Mouse (Mus musculus) hindbrain, postnatal 0 days (tissue): ENCODE measurements at regions not wholly inside any gene's neighbourhood (a gene's known extent, or its start where the extent isn't known, plus 50 kb on each side); places are given as distances from the start of the nearest gene placed in this dataset.

ENCODE experiments used
- ATAC-seq: fragments of 200-750 bp; cut with Nextera tagmentation; 2 replicates; pipeline ENCODE4 v1.8.0; 2017; ENCODE audit warnings: mild to moderate bottlenecking, moderate TSS enrichment, moderate library complexity
- DNase-seq: peaks from one replicate; pipeline ENCODE4 v3.0.0-alpha.2; 2015; ENCODE audit warnings: low spot score
- H3K27ac ChIP-seq: fragments of 300-500 bp; sonication (generic); 2 replicates; pipeline ENCODE4 v1.5.1; 2014; ENCODE audit warnings: mild to moderate bottlenecking
- H3K27me3 ChIP-seq: fragments of 300-500 bp; sonication (generic); 2 replicates; pipeline ENCODE4 v1.6.1; 2014; ENCODE audit warnings: low read length, mixed read lengths; ENCODE audit not compliant: insufficient read depth
- H3K36me3 ChIP-seq: fragments of 300-500 bp; sonication (generic); 2 replicates; pipeline ENCODE4 v1.6.1; 2014; ENCODE audit warnings: low read length, mixed read lengths; ENCODE audit not compliant: insufficient read depth
- H3K4me1 ChIP-seq: fragments of 300-500 bp; sonication (generic); 2 replicates; pipeline ENCODE4 v1.6.1; 2014; ENCODE audit warnings: antibody characterized with exemption, low read length, mixed read lengths; ENCODE audit not compliant: insufficient read depth
- H3K4me2 ChIP-seq: fragments of 300-500 bp; sonication (generic); 2 replicates; pipeline ENCODE4 v1.6.1; 2014; ENCODE audit warnings: low read depth, mild to moderate bottlenecking, low read length, moderate library complexity, mixed read lengths
- H3K4me3 ChIP-seq: fragments of 300-500 bp; sonication (generic); 2 replicates; pipeline ENCODE4 v1.5.1; 2014; ENCODE audit warnings: low read length
- H3K9ac ChIP-seq: fragments of 300-500 bp; sonication (generic); replicated peaks from 2 replicates; pipeline ENCODE4 v1.6.1; 2014; ENCODE audit warnings: mild to moderate bottlenecking, low read length, moderate library complexity, mixed read lengths
- H3K9me3 ChIP-seq: fragments of 300-500 bp; sonication (generic); 2 replicates; pipeline ENCODE4 v1.6.1; 2016; ENCODE audit warnings: low read length, mixed read lengths
- CTCF ChIP-seq: IDR thresholded peaks from 2 replicates; pipeline ENCODE4 v1.5.1; 2016; ENCODE audit warnings: antibody characterized with exemption, control low read depth, low read depth
- WGBS: fragments of 180-500 bp; shearing (Covaris S2); extraction: QIAGEN DNeasy Blood & Tissue Kit; methylation state at CpG from one replicate; pipeline ENCODE4 v1.1.7; 2014; 5-methylcytosine and 5-hydroxymethylcytosine counted together

DNA sequence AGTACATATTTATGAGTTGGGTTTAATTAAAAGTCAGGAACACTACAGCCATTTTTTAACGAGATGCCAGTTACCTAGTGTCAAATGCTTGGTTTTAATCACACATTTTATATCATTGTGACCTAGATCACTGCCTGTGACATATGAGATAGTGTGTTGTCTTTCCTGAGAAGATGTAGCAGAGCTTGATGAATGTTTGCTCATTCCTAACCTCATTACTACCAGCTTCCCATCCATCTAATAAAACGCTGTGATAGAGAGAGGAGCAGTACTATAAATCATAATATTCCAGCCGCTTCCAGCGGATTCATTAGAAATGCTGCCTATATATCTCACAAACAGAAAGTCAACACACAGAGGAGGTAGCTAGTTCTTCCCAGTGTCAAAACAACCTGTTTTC, 163.6 kb downstream of the Aldoart1 start:
- no peak overlapping the region for H3K27ac ChIP-seq
- DNase-seq (no peak), ATAC-seq (no peak)
- H3K9me3 ChIP-seq: no peaks in the 10 kb centered on the region
- no peak overlapping the region for H3K9ac ChIP-seq
- no peaks in the 10 kb centered on the region for H3K36me3 ChIP-seq
- no peak for TF ChIP-seq CTCF
- WGBS: 85% methylated on average over 4 of the region's 4 CpGs
- no peak overlapping the region for H3K4me2 ChIP-seq
- no peak overlapping the region for H3K4me3 ChIP-seq
- H3K4me1 ChIP-seq: no peaks in the 10 kb centered on the region
- H3K27me3 ChIP-seq: no peaks in the 10 kb centered on the region

DNA sequence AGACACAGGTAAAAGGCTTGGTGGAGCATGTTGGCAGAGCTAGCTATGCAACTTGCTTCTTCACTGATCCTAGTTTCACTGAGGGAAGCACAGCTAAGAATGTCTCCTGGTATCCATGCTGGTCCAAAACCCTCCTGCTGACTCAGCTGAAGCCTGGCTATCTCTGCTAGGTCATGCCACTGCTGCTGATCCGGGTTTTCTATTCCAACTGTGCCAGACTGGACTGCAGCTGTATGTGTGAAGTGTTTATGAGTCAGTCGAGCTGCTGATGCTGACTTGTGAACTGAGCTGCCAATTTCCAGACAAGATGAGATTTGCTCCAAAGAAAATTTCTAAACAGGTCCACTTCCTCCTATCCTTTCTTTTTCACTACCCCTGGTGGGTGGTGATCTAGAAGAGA, 178.4 kb downstream of the Aldoart1 start:
- no peak for DNase-seq
- Histone ChIP-seq H3K4me2 (no peak overlapping the region), H3K27ac (no peak overlapping the region), H3K9ac (no peak overlapping the region), H3K4me1 (no peaks in the 10 kb centered on the region), H3K4me3 (no peak overlapping the region), H3K9me3 (no peaks in the 10 kb centered on the region), H3K27me3 (no peaks in the 10 kb centered on the region), H3K36me3 (no peaks in the 10 kb centered on the region)
- no peak for ATAC-seq
- TF ChIP-seq CTCF: no peak
- WGBS: 64% methylated on average over 2 of the region's 2 CpGs

GRCm38 (mm10) chr4:72671652-72672411, 180.6 kb downstream of the Aldoart1 start:
- no peak overlapping the region for H3K9ac ChIP-seq
- H3K36me3 ChIP-seq: no peaks in the 10 kb centered on the region
- H3K4me1 ChIP-seq: no peaks in the 10 kb centered on the region
- H3K4me3 ChIP-seq: no peak overlapping the region
- no peak for ATAC-seq
- WGBS: 82% methylated on average over 5 of the region's 5 CpGs
- no peak overlapping the region for H3K4me2 ChIP-seq
- H3K27me3 ChIP-seq: no peaks in the 10 kb centered on the region
- no peak for DNase-seq
- H3K9me3 ChIP-seq: no peaks in the 10 kb centered on the region
- H3K27ac ChIP-seq: no peak overlapping the region
- TF ChIP-seq CTCF: no peak

GRCm38 (mm10) chr4:72669827-72670494, 182.5 kb downstream of the Aldoart1 start:
- TF ChIP-seq CTCF: no peak
- H3K4me2 ChIP-seq: no peak overlapping the region
- no peak for ATAC-seq
- no peaks in the 10 kb centered on the region for H3K9me3 ChIP-seq
- no peaks in the 10 kb centered on the region for H3K27me3 ChIP-seq
- no peak overlapping the region for H3K27ac ChIP-seq
- 87% methylated on average over 5 of the region's 5 CpGs for WGBS
- no peaks in the 10 kb centered on the region for H3K4me1 ChIP-seq
- no peak overlapping the region for H3K9ac ChIP-seq
- H3K36me3 ChIP-seq: no peaks in the 10 kb centered on the region
- H3K4me3 ChIP-seq: no peak overlapping the region
- DNase-seq: no peak

GRCm38 (mm10) chr4:72664379-72664778, 188.1 kb downstream of the Aldoart1 start:
- H3K9ac ChIP-seq: no peak overlapping the region
- H3K27ac ChIP-seq: no peak overlapping the region
- H3K36me3 ChIP-seq: no peaks in the 10 kb centered on the region
- H3K9me3 ChIP-seq: no peaks in the 10 kb centered on the region
- H3K4me1 ChIP-seq: no peaks in the 10 kb centered on the region
- H3K4me2 ChIP-seq: no peak overlapping the region
- no peak overlapping the region for H3K4me3 ChIP-seq
- DNase-seq: no peak
- TF ChIP-seq CTCF: no peak
- H3K27me3 ChIP-seq: no peaks in the 10 kb centered on the region
- no peak for ATAC-seq

- no peak overlapping the region for H3K9ac ChIP-seq
- H3K4me3 ChIP-seq: no peak overlapping the region
- H3K9me3 ChIP-seq: no peaks in the 10 kb centered on the region
- H3K36me3 ChIP-seq: no peaks in the 10 kb centered on the region
- DNase-seq (peak; percentile 8), ATAC-seq (no peak)
- no peaks in the 10 kb centered on the region for H3K4me1 ChIP-seq
- H3K4me2 ChIP-seq: no peak overlapping the region
- H3K27me3 ChIP-seq: no peaks in the 10 kb centered on the region
- H3K27ac ChIP-seq: no peak overlapping the region
- no peak for TF ChIP-seq CTCF
Measured at GRCm38 (mm10) chr4:72662477-72662876, 190.0 kb downstream of the Aldoart1 start.

GRCm38 (mm10) chr4:72656206-72656605, 196.2 kb downstream of the Aldoart1 start:
- H3K9me3 ChIP-seq: no peaks in the 10 kb centered on the region
- WGBS: 90% methylated on average over 1 of the region's 1 CpGs

More at GRCm38 (mm10) chr4:72656206-72656605, 196.2 kb downstream of the Aldoart1 start:
- Histone ChIP-seq H3K27me3 (no peaks in the 10 kb centered on the region), H3K9ac (no peak overlapping the region), H3K36me3 (no peaks in the 10 kb centered on the region), H3K27ac (no peak overlapping the region), H3K4me1 (no peaks in the 10 kb centered on the region), H3K4me2 (no peak overlapping the region), H3K4me3 (no peak overlapping the region)
- DNase-seq: no peak
- no peak for ATAC-seq
- TF ChIP-seq CTCF: no peak
